In genomic region chr16:85151681-85152080, GRCm38 (mm10) we compare ENCODE assay signal across 8 mouse cellular contexts. TPM values are rescaled to one million over a fixed set of nuclear protein-coding genes. Genes with fewer than 3 reads are reported as not detected.
DNase-seq lines count a peak whose midpoint lies in the region; ATAC-seq lines count a peak whose summit lies in the region.
"Had no signal": no experiment of that assay in that cellular context is flagged by ENCODE, and none has a peak within 500 bp of the region (broad histone marks: within the 10 kb centered on the region; RNA-seq: fewer than 3 reads in every experiment).

No protein-coding gene starts in this region.

- DNase-seq in heart, postnatal 14 days: no peak
- DNase-seq in brain, adult 2 months (ENCODE audit: low read depth, low spot score): peak; percentile 49
- DNase-seq in kidney, postnatal 10 days: peak; percentile 64
- DNase-seq in layer of hippocampus, postnatal 14 days (ENCODE audit: low spot score in 2 of 2): no peak

- no peak for ATAC-seq in heart, embryonic 15.5 days (replicated peaks; ENCODE audit: insufficient number of reproducible peaks, insufficient read depth, low FRiP score, low read depth)
- no peak for ATAC-seq in embryonic facial prominence, embryonic 12.5 days (ENCODE audit: insufficient number of reproducible peaks, insufficient read depth, low FRiP score, low TSS enrichment)
- ATAC-seq in intestine, embryonic 15.5 days: no peak

- peaks cover 74% of the 10 kb centered on the region for H3K4me1 ChIP-seq in heart, embryonic 15.5 days (replicated peaks)
- H3K4me1 ChIP-seq in embryonic facial prominence, embryonic 12.5 days: peaks cover 34% of the 10 kb centered on the region
- H3K4me1 ChIP-seq in intestine, embryonic 15.5 days (replicated peaks): peaks cover 13% of the 10 kb centered on the region

- H3K27me3 ChIP-seq in heart, embryonic 15.5 days: no peaks in the 10 kb centered on the region
- no peaks in the 10 kb centered on the region for H3K27me3 ChIP-seq in embryonic facial prominence, embryonic 12.5 days
- no peaks in the 10 kb centered on the region for H3K27me3 ChIP-seq in intestine, embryonic 15.5 days (replicated peaks)

- H3K9me3 ChIP-seq in heart, embryonic 15.5 days (replicated peaks): no peaks in the 10 kb centered on the region
- no peaks in the 10 kb centered on the region for H3K9me3 ChIP-seq in embryonic facial prominence, embryonic 12.5 days
- H3K9me3 ChIP-seq in intestine, embryonic 15.5 days: no peaks in the 10 kb centered on the region

- H3K4me2 ChIP-seq in heart, embryonic 15.5 days: peak overlapping the region; percentile 45
- no peak overlapping the region for H3K4me2 ChIP-seq in embryonic facial prominence, embryonic 12.5 days (replicated peaks)
- no peak overlapping the region for H3K4me2 ChIP-seq in intestine, embryonic 15.5 days (replicated peaks)

- peak overlapping the region; percentile 56 for H3K27ac ChIP-seq in heart, embryonic 15.5 days
- 0 out of 2 replicates have a peak overlapping the region, but pooled peaks have one; percentile 11 for H3K27ac ChIP-seq in embryonic facial prominence, embryonic 12.5 days
- no peak overlapping the region for H3K27ac ChIP-seq in intestine, embryonic 15.5 days

- WGBS in heart, embryonic 15.5 days: 20% methylated on average over 7 of the region's 7 CpGs
- WGBS in embryonic facial prominence, embryonic 12.5 days: 14% methylated on average over 7 of the region's 7 CpGs
- 30% methylated on average over 7 of the region's 7 CpGs for WGBS in intestine, embryonic 15.5 days

- intact Hi-C loops in heart, postnatal 14 days (cut with DNase I): no loop called here

- no peaks in the 10 kb centered on the region for H3K36me3 ChIP-seq in heart, embryonic 15.5 days
- no peaks in the 10 kb centered on the region for H3K36me3 ChIP-seq in embryonic facial prominence, embryonic 12.5 days
- no peaks in the 10 kb centered on the region for H3K36me3 ChIP-seq in intestine, embryonic 15.5 days
- H3K36me3 ChIP-seq: G1E had no signal

- H3K9ac ChIP-seq in heart, embryonic 15.5 days: peak overlapping the region; percentile 9; the same call in 1 of the 2 replicates
- no peak overlapping the region for H3K9ac ChIP-seq in embryonic facial prominence, embryonic 12.5 days
- no peak overlapping the region for H3K9ac ChIP-seq in intestine, embryonic 15.5 days

- no peak overlapping the region for H3K4me3 ChIP-seq in heart, embryonic 15.5 days
- H3K4me3 ChIP-seq in embryonic facial prominence, embryonic 12.5 days: no peak overlapping the region
- H3K4me3 ChIP-seq in intestine, embryonic 15.5 days (replicated peaks): no peak overlapping the region

RNA-seq across cellular contexts. Expression of gene App, which starts 21.9 kb away (rescaled TPM):
- polyA plus RNA-seq in heart, embryonic 15.5 days (2015; fragmentation: Nextera tagmentation; extraction: Ambion mirVana): 169 and 183 TPM in 2 replicates
- 100 to 1,000 TPM; 184 to 199 TPM for total RNA-seq in heart, postnatal 14 days (2021)
- polyA plus RNA-seq in embryonic facial prominence, embryonic 12.5 days (2016; fragmentation: Nextera tagmentation; extraction: Ambion mirVana): 197 and 224 TPM in 2 replicates
- 136 and 147 TPM in 2 replicates for polyA plus RNA-seq in intestine, embryonic 15.5 days (2015; fragmentation: Nextera tagmentation; extraction: Ambion mirVana)
- total RNA-seq in layer of hippocampus, postnatal 14 days (2021): 1,000 to 10,000 TPM; 1,197 to 1,205 TPM
- polyA plus RNA-seq: G1E had no signal

Comparison
In these comparisons a context has a peak if more than half of its experiments do, and no peak if none do; other contexts are left out.
1. DNase-seq: peak in brain, adult 2 months (single experiment) and kidney, postnatal 10 days (single experiment); none in heart, postnatal 14 days (0 of 2) and layer of hippocampus, postnatal 14 days (0 of 2).